Mouse (Mus musculus) neural tube, embryonic 15.5 days (tissue): ENCODE measurements around the gene Glipr1l3. TPM values are rescaled to one million over a fixed set of nuclear protein-coding genes. Genes with fewer than 3 reads are reported as not detected.
A peak's percentile ranks its signal among the peaks of the same experiment; 100 is the strongest.
"Not testable (repeated sequence)": the region's sequence is repeated elsewhere in the genome, so short reads cannot be mapped to it uniquely, and the experiment has no call there.

ENCODE experiments used
- ATAC-seq: fragments of 200-750 bp; cut with Nextera tagmentation; 2 replicates; pipeline ENCODE4 v1.8.0; 2017; ENCODE audit warnings: mild to moderate bottlenecking, moderate TSS enrichment, moderate library complexity; ENCODE audit not compliant: low FRiP score
- H3K27ac ChIP-seq: fragments of 300-500 bp; sonication (generic); replicated peaks from 2 replicates; pipeline ENCODE4 v1.5.1; 2015; ENCODE audit warnings: mild to moderate bottlenecking, inconsistent platforms
- H3K27me3 ChIP-seq: fragments of 300-500 bp; sonication (generic); replicated peaks from 2 replicates; pipeline ENCODE4 v1.6.1; 2015; ENCODE audit warnings: inconsistent platforms
- H3K36me3 ChIP-seq: fragments of 300-500 bp; sonication (generic); 2 replicates; pipeline ENCODE4 v1.6.1; 2015; ENCODE audit warnings: inconsistent platforms
- H3K4me1 ChIP-seq: fragments of 300-500 bp; sonication (generic); 2 replicates; pipeline ENCODE4 v1.6.1; 2015; ENCODE audit warnings: inconsistent platforms
- H3K4me2 ChIP-seq: fragments of 300-500 bp; sonication (generic); 2 replicates; pipeline ENCODE4 v1.6.1; 2015; ENCODE audit warnings: inconsistent platforms, mild to moderate bottlenecking, moderate library complexity
- H3K4me3 ChIP-seq: fragments of 300-500 bp; sonication (generic); replicated peaks from 2 replicates; pipeline ENCODE4 v1.5.1; 2015; ENCODE audit warnings: mild to moderate bottlenecking, inconsistent platforms
- H3K9ac ChIP-seq: fragments of 300-500 bp; sonication (generic); replicated peaks from 2 replicates; pipeline ENCODE4 v1.6.1; 2015; ENCODE audit warnings: mild to moderate bottlenecking, inconsistent platforms
- H3K9me3 ChIP-seq: fragments of 300-500 bp; sonication (generic); replicated peaks from 2 replicates; pipeline ENCODE4 v1.6.1; 2016; ENCODE audit warnings: inconsistent platforms
- whole genome bisulfite sequencing: fragments of 180-500 bp; shearing (Covaris S2); methylation state at CpG from one replicate; pipeline ENCODE4 v1.1.7; 2015; ENCODE audit warnings: mixed read lengths; 5-methylcytosine and 5-hydroxymethylcytosine counted together
- polyA plus RNA-seq: library from polyadenylated mRNA; unstranded; fragments of >200 nt; fragmentation: Nextera tagmentation; extraction: Ambion mirVana; gene quantifications from 2 replicates; pipeline ENCODE4 v1.2.1, GENCODE M21; 2015

Glipr1l3 gene
- polyA plus RNA-seq: 0.34 and 0.75 TPM in 2 replicates

GRCm38 (mm10) chr10:112159882-112160560 lies at the start of gene Glipr1l3:
Glipr1l3 (minus strand) TSS chr10:112160327.
- peak within 1 kb of the TSS; percentile 56 for H3K4me2 ChIP-seq
- WGBS: 4% methylated on average over 15 of the region's 15 CpGs
- H3K36me3 ChIP-seq, H3K9me3 ChIP-seq, H3K27me3 ChIP-seq, H3K4me1 ChIP-seq: not testable (repeated sequence)
- peak within 1 kb of the TSS; percentile 37 for H3K9ac ChIP-seq
- peak within 1 kb of the TSS; percentile 27 for H3K4me3 ChIP-seq
- peak; percentile 97 for ATAC-seq
- H3K27ac ChIP-seq: 0 out of 2 replicates have a peak within 1 kb of the TSS, but pooled peaks have one; percentile 33

- H3K4me2 ChIP-seq: no peak overlapping the region
- H3K27me3 ChIP-seq: no peaks in the 10 kb centered on the region
- H3K4me3 ChIP-seq: no peak overlapping the region
- WGBS: 43% methylated on average over 2 of the region's 2 CpGs
- no peaks in the 10 kb centered on the region for H3K36me3 ChIP-seq
- no peak overlapping the region for H3K27ac ChIP-seq
- no peaks in the 10 kb centered on the region for H3K4me1 ChIP-seq
- H3K9ac ChIP-seq: no peak overlapping the region
- no peaks in the 10 kb centered on the region for H3K9me3 ChIP-seq
- ATAC-seq: peak; percentile 88; the same call in 1 of the 2 replicates
Observed at GRCm38 (mm10) chr10:112203463-112203862, 43.3 kb upstream of the Glipr1l3 start.

- not testable (repeated sequence) for H3K36me3 ChIP-seq, H3K4me3 ChIP-seq, H3K4me1 ChIP-seq, ATAC-seq, H3K9ac ChIP-seq, H3K27me3 ChIP-seq, H3K4me2 ChIP-seq, H3K9me3 ChIP-seq, H3K27ac ChIP-seq
- WGBS: 74% methylated on average over 2 of the region's 2 CpGs
Observed at GRCm38 (mm10) chr10:112193919-112194318, 33.8 kb upstream of the Glipr1l3 start.

GRCm38 (mm10) chr10:112177027-112177426 lies 16.9 kb upstream of the Glipr1l3 start:
- peak; percentile 41; the same call in 1 of the 2 replicates for ATAC-seq
- H3K9me3 ChIP-seq, H3K36me3 ChIP-seq, H3K27me3 ChIP-seq, H3K27ac ChIP-seq, H3K9ac ChIP-seq, H3K4me1 ChIP-seq, H3K4me3 ChIP-seq: not testable (repeated sequence)
- H3K4me2 ChIP-seq: peak overlapping the region; percentile 48
- WGBS: 25% methylated on average over 13 of the region's 13 CpGs

- 26% methylated on average over 4 of the region's 4 CpGs for WGBS
- H3K4me2 ChIP-seq: no peak within 1 kb of the TSS
- peaks cover 7% of the 10 kb centered on the region for H3K4me1 ChIP-seq
- H3K27me3 ChIP-seq: no peaks in the 10 kb centered on the region
- no peak within 1 kb of the TSS for H3K27ac ChIP-seq
- H3K9ac ChIP-seq: no peak within 1 kb of the TSS
- H3K4me3 ChIP-seq: no peak within 1 kb of the TSS
- no peaks in the 10 kb centered on the region for H3K9me3 ChIP-seq
- ATAC-seq: peak; percentile 48; the same call in 1 of the 2 replicates
- no peaks in the 10 kb centered on the region for H3K36me3 ChIP-seq
Observed at GRCm38 (mm10) chr10:112163168-112163766, 3.1 kb upstream of the Glipr1l3 start, which contains the start of gene Caps2. Caps2 (plus strand) TSS chr10:112163621.

- ATAC-seq: no peak
- H3K4me2 ChIP-seq: no peak overlapping the region
- no peaks in the 10 kb centered on the region for H3K9me3 ChIP-seq
- H3K36me3 ChIP-seq: no peaks in the 10 kb centered on the region
- no peaks in the 10 kb centered on the region for H3K27me3 ChIP-seq
- H3K4me3 ChIP-seq: no peak overlapping the region
- H3K4me1 ChIP-seq: no peaks in the 10 kb centered on the region
- no peak overlapping the region for H3K9ac ChIP-seq
- H3K27ac ChIP-seq: no peak overlapping the region
- WGBS: 67% methylated on average over 2 of the region's 2 CpGs
Observed at GRCm38 (mm10) chr10:112139834-112140233, 20.3 kb downstream of the Glipr1l3 start.

- no peaks in the 10 kb centered on the region for H3K27me3 ChIP-seq
- 31% methylated on average over 6 of the region's 6 CpGs for WGBS
- ATAC-seq: peak; percentile 77; the same call in 1 of the 2 replicates
- no peaks in the 10 kb centered on the region for H3K4me1 ChIP-seq
- peak overlapping the region; percentile 37; the same call in 1 of the 2 replicates for H3K27ac ChIP-seq
- no peaks in the 10 kb centered on the region for H3K9me3 ChIP-seq
- 0 out of 2 replicates have a peak overlapping the region, but pooled peaks have one; percentile 21 for H3K9ac ChIP-seq
- peak overlapping the region; percentile 41 for H3K4me3 ChIP-seq
- H3K4me2 ChIP-seq: peak overlapping the region; percentile 54
- H3K36me3 ChIP-seq: no peaks in the 10 kb centered on the region
Observed at GRCm38 (mm10) chr10:112138871-112139430, 21.2 kb downstream of the Glipr1l3 start.

GRCm38 (mm10) chr10:112138050-112138870 lies 21.9 kb downstream of the Glipr1l3 start:
- peak overlapping the region; percentile 41 for H3K4me3 ChIP-seq
- peak overlapping the region; percentile 54 for H3K4me2 ChIP-seq
- H3K9ac ChIP-seq: 0 out of 2 replicates have a peak overlapping the region, but pooled peaks have one; percentile 21
- peak overlapping the region; percentile 37; the same call in 1 of the 2 replicates for H3K27ac ChIP-seq
- no peaks in the 10 kb centered on the region for H3K27me3 ChIP-seq
- H3K36me3 ChIP-seq: no peaks in the 10 kb centered on the region
- ATAC-seq: peak; percentile 93
- no peaks in the 10 kb centered on the region for H3K9me3 ChIP-seq
- 18% methylated on average over 9 of the region's 9 CpGs for WGBS
- H3K4me1 ChIP-seq: no peaks in the 10 kb centered on the region

GRCm38 (mm10) chr10:112132194-112132593 lies 27.9 kb downstream of the Glipr1l3 start:
- H3K36me3 ChIP-seq: no peaks in the 10 kb centered on the region
- H3K4me2 ChIP-seq: no peak overlapping the region
- WGBS: 86% methylated on average over 3 of the region's 3 CpGs
- H3K4me1 ChIP-seq: no peaks in the 10 kb centered on the region
- H3K9ac ChIP-seq: no peak overlapping the region
- no peak overlapping the region for H3K4me3 ChIP-seq
- no peaks in the 10 kb centered on the region for H3K9me3 ChIP-seq
- no peak overlapping the region for H3K27ac ChIP-seq
- no peaks in the 10 kb centered on the region for H3K27me3 ChIP-seq
- ATAC-seq: no peak

GRCm38 (mm10) chr10:112127682-112128230 lies 32.4 kb downstream of the Glipr1l3 start:
- not testable (repeated sequence) for H3K9ac ChIP-seq, H3K36me3 ChIP-seq, H3K27me3 ChIP-seq, ATAC-seq, H3K4me3 ChIP-seq, H3K9me3 ChIP-seq, H3K4me1 ChIP-seq, H3K4me2 ChIP-seq, H3K27ac ChIP-seq
- 86% methylated on average over 6 of the region's 6 CpGs for WGBS

- not testable (repeated sequence) for H3K9ac ChIP-seq, H3K36me3 ChIP-seq, H3K9me3 ChIP-seq, H3K27ac ChIP-seq, H3K4me2 ChIP-seq, ATAC-seq, H3K27me3 ChIP-seq, H3K4me3 ChIP-seq, H3K4me1 ChIP-seq
- 47% methylated on average over 2 of the region's 2 CpGs for WGBS
Observed at GRCm38 (mm10) chr10:112125090-112125489, 35.0 kb downstream of the Glipr1l3 start.
